Mouse (Mus musculus) MEL (cell line): Measurements from ENCODE around the gene Ntn1.

Experiments used
- CTCF ChIP-seq, 3 experiments: IDR thresholded peaks in 2 of 3; conservative IDR thresholded peaks in 1 of 3; 2 replicates each; pipeline ENCODE4 v1.5.1; 2011 to 2012; ENCODE audit warnings: low read length in 3 of 3, low read depth in 2 of 3, mild to moderate bottlenecking in 2 of 3, improper control_type of control experiment in 1 of 3, inconsistent platforms in 1 of 3, mixed read lengths in 1 of 3, moderate library complexity in 1 of 3; ENCODE audit not compliant: control insufficient read depth in 1 of 3, insufficient read depth in 1 of 3, poor library complexity in 1 of 3, severe bottlenecking in 1 of 3
- E2F4 ChIP-seq: IDR thresholded peaks from 2 replicates; pipeline ENCODE4 v1.6.1; 2011; ENCODE audit warnings: low read depth, low read length, improper control_type of control experiment, borderline replicate concordance
- ELF1 ChIP-seq: IDR thresholded peaks from 2 replicates; pipeline ENCODE4 v1.6.1; 2014; ENCODE audit warnings: low read depth, mild to moderate bottlenecking, inconsistent platforms, low read length, improper control_type of control experiment, moderate library complexity
- JUND ChIP-seq: IDR thresholded peaks from 2 replicates; pipeline ENCODE4 v1.6.1; 2011; ENCODE audit warnings: low read depth, mild to moderate bottlenecking, improper control_type of control experiment, low read length
- MAFK ChIP-seq: IDR thresholded peaks from 2 replicates; pipeline ENCODE4 v1.6.1; 2011; ENCODE audit warnings: low read depth, mild to moderate bottlenecking, low read length, improper control_type of control experiment, borderline replicate concordance
- POLR2A ChIP-seq, 2 experiments: IDR thresholded peaks; 2 replicates each; pipeline ENCODE4 v1.6.1; 2011 to 2012; ENCODE audit warnings: low read length in 2 of 2, mild to moderate bottlenecking in 2 of 2, control low read depth in 1 of 2, improper control_type of control experiment in 1 of 2, low read depth in 1 of 2, moderate library complexity in 1 of 2; ENCODE audit not compliant: control insufficient read depth in 1 of 2, insufficient read depth in 1 of 2, poor library complexity in 1 of 2
- POLR2AphosphoS2 ChIP-seq: IDR thresholded peaks from 2 replicates; pipeline ENCODE4 v1.6.1; 2011; ENCODE audit warnings: low read length, improper control_type of control experiment
- RCOR1 ChIP-seq: IDR thresholded peaks from 2 replicates; pipeline ENCODE4 v1.6.1; 2012; ENCODE audit warnings: low read depth, mild to moderate bottlenecking, inconsistent platforms, low read length, improper control_type of control experiment
- ZKSCAN1 ChIP-seq: IDR thresholded peaks from 2 replicates; pipeline ENCODE4 v1.6.1; 2012; ENCODE audit warnings: low read depth, mild to moderate bottlenecking, inconsistent platforms, low read length, improper control_type of control experiment, moderate library complexity
- ZNF384 ChIP-seq: IDR thresholded peaks from 2 replicates; pipeline ENCODE4 v1.6.1; 2012; ENCODE audit warnings: low read depth, mild to moderate bottlenecking, inconsistent platforms, low read length, improper control_type of control experiment

- TF ChIP-seq ELF1 (no peak), RCOR1 (no peak), POLR2A (IDR thresholded peaks at IDR 0.05; ENCODE audit: control insufficient read depth in 1 of 2, insufficient read depth in 1 of 2, low read depth in 1 of 2, low read length in 2 of 2, poor library complexity in 1 of 2) (no peak), CTCF (IDR thresholded peaks at IDR 0.05 in 2 of 3, conservative IDR thresholded peaks at IDR 0.05 in 1 of 3; ENCODE audit: control insufficient read depth in 1 of 3, insufficient read depth in 1 of 3, low read depth in 2 of 3, low read length in 3 of 3, poor library complexity in 1 of 3, severe bottlenecking in 1 of 3) (no peak), ZNF384 (no peak), ZKSCAN1 (no peak), POLR2AphosphoS2 (no peak), E2F4 (no peak), JUND (no peak), MAFK (no peak)
These were observed 60.3 kb downstream of the Ntn1 start for GRCm38 (mm10) chr11:68340366-68340765.
